Mouse (Mus musculus) kidney, adult 2 months (tissue): ENCODE measurements around the gene Reep3.

Experiments
- CTCF ChIP-seq: fragments of 200-500 bp; conservative IDR thresholded peaks from 2 replicates; pipeline ENCODE4 v1.5.1; 2011; ENCODE audit warnings: low read depth, mild to moderate bottlenecking, control low read depth, low read length, moderate library complexity, mixed read lengths; ENCODE audit not compliant: insufficient read depth, insufficient read length
- POLR2A ChIP-seq: fragments of 200-500 bp; IDR thresholded peaks from one replicate; pipeline ENCODE4 v1.6.1; 2011; ENCODE audit warnings: low read depth, low read length, control low read depth

GRCm38 (mm10) chr10:67109635-67110034 is 12.9 kb upstream of the Reep3 start:
- TF ChIP-seq CTCF = no peak
- no peak for TF ChIP-seq POLR2A
